Mouse (Mus musculus): ENCODE results near the gene Cabin1.

Cabin1 gene

DNA sequence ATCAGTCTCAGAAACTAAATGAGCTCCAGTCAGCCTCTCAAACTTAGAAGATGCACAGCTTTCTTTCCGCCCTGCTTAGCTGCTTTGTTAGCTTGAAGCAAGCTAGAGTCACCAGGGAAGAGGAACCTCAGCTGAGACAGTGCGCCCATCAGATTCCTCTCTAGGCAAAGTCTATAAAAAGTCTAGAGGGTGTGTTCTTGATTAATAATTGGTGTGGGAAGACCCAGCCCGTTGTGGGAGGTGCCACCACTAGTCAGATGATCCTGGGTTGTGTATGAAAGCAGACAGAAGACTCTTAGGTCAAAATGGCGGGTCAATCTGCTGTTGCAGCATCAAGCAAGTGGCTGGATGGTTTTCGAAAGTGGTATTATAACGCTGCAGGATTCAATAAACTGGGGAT is 2.7 kb upstream of the Cabin1 start:
- DNase-seq (ENCODE audit: low spot score in 2 of 2) = no peak

DNA sequence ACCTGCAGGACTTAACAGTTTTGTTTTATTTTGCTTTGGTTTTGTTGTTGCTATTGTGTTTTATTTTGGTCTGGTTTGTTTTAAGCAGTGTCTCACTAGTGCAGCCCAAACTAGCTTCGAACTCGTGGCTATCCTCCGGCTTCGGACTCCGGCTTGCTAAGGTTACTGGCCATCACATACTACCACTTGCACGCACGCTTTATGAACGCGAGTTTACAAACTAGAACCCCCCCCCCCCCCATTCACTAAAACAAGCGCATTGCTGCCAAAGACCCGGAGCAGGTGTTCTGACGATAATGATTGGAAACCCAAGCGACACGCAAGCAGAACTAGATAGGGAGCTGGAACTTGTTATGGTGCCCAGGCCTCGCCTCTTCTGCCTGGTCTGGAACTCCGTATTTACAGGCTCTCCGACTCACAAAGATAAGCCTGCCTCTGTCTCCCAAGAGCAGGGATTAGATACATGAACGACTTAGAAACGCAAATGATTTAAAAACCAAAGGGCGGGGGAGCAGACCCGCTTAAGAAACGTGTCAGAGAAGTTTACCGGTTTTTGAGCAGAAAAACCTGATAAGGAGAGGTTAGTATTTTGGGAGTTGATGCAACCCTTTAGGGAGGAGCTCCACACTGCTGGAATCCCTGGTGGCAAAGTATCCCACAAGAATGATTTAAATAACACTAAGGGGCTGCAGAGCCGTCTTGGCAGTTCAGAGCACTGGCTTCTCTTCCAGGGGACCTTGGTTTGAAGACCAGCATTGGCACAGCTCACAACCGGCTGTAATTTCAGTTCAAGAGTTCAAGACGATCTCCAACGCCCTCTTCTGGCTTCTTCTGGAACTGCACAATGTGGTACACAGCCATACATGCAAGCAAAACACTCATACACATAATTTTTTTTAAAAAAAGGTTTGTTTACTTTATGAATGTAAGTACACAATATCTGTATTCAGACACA is 655 bp upstream of the Cabin1 start:
- DNase-seq (ENCODE audit: low spot score in 2 of 2) = peak; percentile 56 to 79

DNA sequence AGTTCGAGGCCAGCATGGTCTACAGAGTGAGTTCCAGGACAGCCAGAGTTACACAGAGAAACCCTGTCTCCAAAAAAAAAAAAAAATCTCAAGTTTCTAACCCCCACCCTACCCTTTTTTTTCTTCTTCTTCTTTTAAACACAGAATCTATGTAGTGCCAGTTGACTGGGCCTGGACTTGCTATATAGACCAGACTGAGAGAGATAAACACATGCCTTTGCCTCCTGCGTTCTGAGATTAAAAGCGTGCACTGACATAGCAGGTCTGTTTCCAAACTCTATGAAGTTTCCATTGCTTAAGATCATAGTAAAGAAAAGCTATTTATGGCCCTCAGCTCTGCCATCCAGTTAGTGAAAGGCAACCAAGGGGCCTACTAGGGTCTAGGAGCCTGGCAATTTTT is 1.7 kb downstream of the Cabin1 start:
- no peak for DNase-seq (ENCODE audit: low spot score in 2 of 2)

DNA sequence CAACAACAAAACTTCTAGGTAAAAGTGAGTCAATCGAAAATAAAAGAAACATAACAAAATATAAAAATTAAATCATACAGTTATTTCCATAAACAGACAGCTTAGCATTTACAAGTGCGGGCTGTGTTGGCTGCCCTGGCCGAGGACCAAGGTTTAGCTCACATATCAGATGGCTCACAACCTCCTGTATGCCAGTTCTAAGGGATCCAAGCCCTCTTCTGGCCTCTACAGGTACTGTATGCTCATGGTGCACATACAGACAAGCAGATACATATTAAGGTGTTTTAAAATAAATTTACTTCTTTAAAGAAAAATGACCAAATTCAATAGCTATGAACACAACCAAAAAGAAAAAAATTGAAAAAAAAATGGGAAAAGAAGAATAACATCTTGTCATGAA is 3.8 kb downstream of the Cabin1 start:
- DNase-seq (ENCODE audit: low spot score in 2 of 2) = no peak

DNA sequence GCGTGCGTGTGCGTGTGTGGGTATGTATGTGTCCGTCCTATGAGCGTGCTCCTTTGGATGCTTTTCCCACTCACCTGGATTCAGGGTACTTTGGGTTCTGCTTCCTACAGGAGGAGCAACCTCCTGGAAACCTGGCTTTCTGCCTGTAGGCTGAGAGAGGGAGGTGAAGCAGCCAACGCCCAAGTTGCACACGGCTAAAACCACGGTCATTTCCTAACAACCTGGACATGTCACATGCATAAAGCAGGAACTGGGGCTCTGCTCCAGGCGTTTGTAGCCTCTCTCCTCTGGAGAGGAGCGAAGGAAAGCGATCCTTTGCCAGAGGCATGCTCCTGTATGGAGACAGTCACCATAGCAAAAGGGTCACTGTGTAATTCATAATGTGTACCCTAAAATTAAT is 7.4 kb downstream of the Cabin1 start:
- DNase-seq (ENCODE audit: low spot score in 2 of 2) = no peak

DNA sequence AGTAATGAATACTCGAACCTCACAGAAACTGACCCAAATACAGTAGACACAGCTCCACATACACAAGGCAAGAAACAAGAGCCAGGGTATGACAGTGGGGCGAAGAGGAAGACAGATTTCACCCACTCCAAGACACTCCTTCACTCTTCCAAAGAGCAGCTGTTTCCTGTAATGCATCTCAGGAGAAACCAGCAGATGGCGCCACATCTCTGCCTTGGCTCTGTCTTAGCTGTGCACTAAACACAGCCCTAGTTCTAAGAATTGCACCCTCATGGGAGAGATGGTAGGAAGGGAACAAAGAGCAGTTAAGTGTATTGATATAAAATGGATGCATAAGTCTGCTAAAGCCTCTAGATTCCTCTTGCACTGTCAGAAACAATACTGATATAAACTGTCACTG is 20.1 kb downstream of the Cabin1 start:
- peak; percentile 59 to 77 for DNase-seq (ENCODE audit: low spot score in 2 of 2)

DNA sequence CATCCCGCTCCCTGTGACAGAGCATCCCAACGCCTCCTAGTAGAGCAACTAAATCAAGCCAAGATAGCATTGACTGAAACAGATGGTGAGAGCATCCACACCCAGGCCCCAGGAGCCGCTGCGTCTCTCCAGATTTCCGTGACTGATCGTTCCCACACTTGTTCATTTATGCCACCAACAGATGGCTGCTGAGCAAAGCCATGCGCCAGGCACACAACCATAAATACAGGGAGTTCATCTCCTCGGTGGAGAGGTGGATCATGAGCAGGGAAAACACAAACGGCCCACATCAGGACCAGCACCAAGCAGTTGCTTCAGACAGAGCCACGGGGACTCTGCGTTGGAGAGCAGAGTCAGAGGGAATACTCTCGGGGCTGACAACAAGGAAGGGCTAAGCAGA is 20.8 kb downstream of the Cabin1 start:
- no peak for DNase-seq (ENCODE audit: low spot score in 2 of 2)

DNA sequence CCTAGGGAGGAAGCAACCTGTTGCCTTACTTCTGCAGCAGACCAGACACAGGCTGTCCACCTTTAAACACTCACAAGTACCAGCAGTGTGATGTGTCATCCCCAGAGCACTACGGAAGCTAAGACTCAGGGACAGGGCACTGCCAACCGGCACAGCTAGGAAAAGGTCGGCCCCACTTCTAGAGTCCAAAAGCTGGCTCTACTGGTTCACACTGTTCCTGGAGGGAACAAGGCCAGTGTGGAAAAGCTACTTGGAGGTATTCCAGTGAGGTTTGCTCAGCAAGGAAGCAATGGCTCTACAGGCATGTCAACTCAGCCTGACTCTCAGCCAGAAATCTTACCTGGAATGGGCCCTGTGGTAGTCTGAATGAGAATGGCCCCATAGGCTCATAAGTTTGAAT is 23.3 kb downstream of the Cabin1 start:
- no peak for DNase-seq (ENCODE audit: low spot score in 2 of 2)

DNA sequence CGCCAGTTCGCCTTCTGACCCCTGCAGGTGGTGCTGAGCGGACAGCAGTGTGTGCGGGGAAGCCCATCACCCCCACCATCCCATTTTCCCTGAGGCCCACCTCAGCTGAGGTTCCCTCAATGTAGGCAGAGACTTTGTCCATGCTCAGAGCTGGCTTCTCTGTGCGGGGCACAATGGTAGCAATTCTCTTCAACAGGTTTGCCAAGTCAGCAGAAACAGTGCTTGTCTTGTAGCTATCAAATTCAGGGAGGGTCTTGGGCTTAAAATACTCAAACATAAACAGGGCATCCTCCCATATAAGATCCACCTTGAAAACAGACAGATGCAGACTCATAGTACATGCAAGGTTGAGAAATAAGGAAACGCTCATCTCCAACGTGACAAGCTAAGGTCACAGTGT is 38.7 kb downstream of the Cabin1 start:
- no peak for DNase-seq (ENCODE audit: low spot score in 2 of 2)

DNA sequence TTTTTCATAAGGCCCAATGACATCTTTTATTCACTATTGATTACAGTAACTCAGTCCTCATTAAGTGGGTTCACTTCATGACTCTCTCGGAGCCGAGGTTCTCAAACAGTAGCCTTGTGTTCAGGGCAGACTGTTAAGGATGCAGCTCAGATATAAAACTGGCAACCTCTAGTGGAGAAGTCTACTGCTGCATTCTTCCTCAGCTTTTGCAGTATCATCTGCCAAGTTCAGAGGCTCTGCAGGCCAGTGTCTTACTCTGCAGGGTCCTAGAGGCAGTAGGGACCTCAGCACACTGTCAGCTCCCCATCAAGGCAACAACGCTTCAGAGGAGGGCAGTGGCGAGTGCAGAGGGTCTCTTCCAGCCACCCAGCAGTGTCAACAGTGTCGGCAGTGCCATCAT is 43.9 kb downstream of the Cabin1 start:
- no peak for DNase-seq (ENCODE audit: low spot score in 2 of 2)

DNA sequence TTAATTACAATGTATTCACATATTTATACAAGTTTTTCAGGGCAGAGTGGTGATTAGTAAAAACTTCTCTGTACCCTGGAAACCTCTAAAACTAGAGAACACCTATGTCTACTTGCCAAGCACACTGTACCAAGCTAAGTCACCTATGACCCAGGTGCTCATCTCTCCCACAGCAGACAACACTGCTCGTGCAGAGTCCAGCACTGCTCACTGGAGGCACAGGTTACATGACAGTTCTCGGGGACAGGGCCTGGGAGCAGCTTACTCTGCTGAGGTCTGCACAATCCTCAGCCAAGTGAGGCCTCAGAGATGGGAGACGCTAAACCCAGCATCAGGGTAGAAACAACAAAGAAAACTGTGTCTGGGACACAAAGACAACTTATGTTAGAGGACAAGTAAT is 49.3 kb downstream of the Cabin1 start:
- DNase-seq (ENCODE audit: low spot score in 2 of 2) = no peak

DNA sequence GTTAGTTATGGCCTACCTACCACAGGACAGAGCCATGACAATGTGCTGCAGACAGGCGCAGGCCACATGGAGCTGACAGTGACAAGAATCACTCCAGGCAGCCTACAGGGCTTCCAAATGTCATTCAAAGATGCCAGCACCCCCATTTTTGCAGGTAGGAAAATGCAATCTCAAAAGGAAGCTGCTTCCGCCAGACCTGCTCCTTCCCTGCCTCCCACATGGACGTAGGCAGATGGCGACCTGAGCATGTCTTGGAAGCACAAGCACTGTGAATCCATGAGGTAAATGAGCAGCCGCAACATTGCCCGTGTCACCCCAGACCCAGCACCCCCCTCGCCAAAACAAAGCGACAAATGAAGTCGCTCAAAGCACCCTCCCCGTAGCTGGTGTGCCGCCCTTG is 51.1 kb downstream of the Cabin1 start:
- DNase-seq (ENCODE audit: low spot score in 2 of 2) = no peak

DNA sequence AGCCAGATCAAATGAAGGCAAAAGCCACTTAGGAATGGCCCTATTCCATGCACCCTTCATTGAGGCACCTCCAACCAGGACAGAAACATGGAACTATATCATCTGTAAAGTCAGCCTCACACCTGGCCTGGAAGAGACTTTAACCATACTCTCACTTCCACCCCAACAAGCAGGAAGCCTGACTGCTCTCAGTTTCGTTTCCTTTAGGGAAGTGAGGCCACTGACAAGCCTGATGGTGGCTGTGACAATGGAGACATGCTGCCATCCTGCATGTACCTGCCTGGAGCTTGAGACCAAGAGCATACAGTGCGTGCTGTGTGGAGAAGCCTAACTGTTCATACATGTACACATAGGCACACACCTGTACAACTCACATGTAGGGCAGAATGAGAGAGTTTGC is 53.9 kb downstream of the Cabin1 start:
- no peak for DNase-seq (ENCODE audit: low spot score in 2 of 2)

DNA sequence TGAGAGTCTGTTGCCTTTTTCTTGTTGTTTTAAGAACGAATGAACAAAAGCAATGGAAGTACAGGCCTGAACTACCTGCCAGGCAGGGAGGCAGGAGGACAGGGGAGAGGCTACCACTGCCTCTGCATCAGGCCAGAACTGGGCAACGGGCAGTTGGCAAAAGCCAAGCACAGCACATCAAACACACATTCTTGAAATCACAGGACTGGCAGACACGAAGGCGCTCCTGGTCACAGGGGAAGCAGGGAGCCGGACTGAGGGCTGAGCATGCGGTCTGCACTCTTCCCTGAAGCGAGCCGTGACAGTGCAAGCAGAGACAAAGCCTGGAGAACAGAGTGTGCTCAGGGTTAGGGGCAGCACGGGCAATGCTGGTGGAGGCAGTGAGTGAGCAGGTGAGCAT is 54.9 kb downstream of the Cabin1 start:
- no peak for DNase-seq (ENCODE audit: low spot score in 2 of 2)

DNA sequence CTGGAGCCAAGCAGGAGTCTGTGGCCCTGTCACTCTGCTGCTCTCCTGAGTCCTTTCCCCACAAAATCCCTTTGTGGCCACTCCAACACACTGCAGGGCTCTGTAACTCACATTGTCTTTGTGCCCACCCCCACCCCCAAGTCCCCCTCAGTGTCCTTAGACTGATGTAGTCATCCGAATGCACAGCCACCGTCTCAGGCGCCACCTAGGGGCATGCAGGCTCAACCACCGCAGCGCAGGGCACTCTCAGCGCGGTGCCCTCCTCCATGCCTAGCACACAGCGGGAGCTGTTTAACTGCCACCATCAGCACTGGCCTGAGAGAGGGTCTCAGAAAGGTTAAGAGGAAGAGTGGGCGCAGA is 55.5 kb downstream of the Cabin1 start:
- DNase-seq (ENCODE audit: low spot score in 2 of 2) = no peak

DNA sequence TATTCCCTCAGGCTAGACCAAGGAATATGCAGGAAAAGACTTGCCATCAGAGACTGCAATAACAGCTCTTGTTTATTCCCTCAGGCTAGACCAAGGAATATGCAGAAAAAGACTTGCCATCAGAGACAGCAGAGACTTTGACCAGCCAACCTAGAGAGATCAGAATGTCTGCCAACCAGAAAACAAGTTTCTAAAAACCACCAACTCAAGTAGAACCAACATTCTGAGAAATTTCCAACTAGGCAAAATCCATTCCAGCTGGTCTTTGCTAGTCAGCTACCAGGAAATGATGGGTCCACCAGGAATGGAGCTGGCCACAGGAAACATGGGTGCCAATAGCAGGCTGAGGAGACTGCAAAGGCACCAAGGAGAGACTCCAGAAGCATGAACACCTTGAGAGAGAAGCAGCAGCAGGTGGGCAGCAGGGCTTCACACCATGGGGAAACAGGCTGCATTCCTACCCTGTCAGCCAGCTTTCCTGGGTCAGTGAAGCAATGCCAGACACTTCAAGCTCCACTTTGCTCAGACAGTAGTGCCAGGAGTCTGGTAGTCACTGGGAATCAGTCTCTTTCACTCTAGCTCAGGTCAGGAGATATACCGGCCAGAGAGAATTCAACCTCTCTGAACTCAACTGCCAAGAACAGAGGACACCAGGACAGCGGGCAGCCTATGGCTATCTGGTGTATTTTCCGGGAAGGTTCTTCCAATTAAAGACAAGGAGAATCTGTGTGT is 56.1 kb downstream of the Cabin1 start:
- no peak for DNase-seq (ENCODE audit: low spot score in 2 of 2)

DNA sequence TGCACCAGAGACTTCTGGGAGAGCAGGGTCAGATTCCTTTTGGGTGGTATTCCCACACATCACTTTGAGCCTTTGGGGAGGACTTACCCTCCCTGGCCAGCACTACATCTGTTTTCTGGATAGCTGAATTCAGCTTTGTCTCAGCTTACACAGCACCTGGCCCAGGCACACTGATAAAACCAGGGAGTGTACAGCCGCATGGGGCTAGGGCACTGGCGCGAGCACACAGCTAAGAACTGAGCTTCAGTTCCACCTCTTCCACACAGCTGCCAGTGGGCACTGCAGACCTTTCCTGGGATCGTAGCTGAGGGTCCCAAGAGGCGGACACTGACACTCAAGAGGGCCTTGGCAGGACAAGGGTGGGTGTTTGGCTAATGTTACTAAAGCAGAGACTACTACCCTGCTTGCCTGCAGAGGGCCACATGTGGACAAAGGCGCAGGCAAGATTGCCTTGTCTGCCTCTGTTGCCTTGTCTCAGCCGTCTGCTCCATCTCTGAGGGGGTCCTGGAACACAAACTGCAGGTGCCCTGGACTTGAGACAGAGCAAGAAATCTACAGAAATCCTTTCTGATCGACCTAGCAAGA is 57.4 kb downstream of the Cabin1 start:
- DNase-seq (ENCODE audit: low spot score in 2 of 2) = no peak

DNA sequence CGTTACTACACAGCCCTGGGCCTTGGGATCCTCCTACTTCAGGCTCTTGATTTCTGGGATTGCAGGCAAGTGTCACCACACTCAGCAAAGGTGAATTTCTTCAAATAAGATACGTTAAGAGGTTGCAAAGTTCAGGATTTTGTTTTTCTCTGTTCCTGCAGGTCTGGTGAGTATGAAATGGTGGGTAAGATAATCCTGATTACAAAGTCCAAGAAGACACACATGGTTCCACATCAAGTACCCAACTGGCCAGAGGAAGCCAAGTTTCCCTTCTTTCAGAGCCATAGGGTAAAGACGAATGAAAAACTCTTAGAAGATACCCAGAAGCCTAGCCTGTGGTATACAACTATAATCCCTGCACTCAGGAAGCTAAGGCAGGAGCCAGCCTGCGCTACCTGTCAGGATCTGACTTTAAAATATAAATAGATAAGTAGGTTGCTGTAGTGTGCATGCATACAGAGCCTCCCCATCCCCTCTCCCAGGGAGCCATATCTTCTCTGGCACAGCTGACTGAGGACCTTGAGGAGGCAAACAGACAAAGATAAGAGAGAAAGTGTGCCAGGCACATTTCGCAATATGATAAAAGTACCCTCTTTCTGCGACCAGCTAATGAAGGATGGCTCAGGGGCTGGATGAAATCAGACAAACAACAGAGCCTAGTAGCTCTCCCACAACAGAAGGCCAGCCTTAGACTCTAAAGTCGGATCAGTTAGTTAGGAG is 58.3 kb downstream of the Cabin1 start:
- DNase-seq (ENCODE audit: low spot score in 2 of 2) = no peak

DNA sequence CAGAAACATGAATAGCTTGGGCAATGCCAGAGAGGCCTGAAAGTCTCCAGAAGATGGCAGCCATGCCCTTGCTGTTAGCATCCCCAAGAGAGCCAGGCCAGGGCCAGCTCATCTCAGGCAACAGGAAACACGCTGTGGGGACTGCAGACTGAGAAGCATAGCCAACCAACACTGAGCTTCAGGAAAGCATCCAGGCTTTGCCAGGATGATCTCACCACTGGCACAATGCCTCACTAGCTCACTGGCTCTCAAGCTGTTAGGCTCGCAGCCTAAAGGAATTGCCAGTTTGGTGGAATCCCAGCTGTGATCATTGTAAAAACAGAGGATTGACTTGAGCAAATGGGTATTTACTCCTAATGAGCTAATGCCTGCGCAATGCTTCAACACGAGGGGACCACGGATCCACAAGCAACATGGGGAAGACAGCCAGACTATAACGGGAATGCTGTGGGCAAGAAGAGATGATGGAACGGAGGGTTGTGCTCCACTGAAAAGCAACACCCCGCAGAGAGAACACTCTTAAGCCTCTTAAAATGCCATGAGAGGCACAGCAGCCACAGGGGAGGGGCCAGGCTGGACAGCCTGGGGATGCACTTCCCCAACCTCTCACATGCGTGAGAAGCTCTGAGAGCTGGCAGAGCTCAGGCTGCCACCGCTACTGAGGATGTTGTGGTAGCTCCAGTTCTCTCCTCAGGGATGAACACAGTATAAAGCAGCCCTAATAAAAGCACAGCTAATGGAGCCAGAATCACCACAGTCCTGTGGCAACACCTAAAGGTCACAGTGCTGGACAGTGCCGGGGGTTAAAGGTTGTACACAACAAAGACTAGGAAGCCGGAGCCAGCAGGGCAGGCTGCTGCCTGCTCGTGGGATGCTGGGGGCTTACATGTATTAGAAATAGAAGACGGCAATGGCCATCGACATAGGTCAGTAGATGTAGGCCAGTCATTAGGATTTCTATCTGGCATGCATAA is 59.6 kb downstream of the Cabin1 start:
- no peak for DNase-seq (ENCODE audit: low spot score in 2 of 2)

DNA sequence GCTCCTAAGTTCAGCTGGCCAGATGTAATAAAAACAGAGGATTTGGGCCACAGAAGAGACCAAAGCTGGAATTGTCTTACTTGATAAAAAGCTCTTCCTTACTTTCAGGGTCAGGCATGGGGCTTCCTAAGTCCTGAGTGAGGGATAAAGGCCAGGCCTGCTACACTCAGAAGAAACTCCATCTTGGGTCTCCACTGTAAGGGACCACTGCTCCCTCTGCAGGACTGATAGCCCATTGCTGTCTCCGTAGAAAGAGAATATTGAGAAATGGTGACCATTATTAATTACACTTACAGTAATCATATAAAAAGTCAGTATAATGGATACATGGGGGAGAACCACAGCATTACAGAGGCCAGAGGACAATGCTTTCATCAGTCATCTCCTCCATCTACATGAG is 60.6 kb downstream of the Cabin1 start:
- DNase-seq (ENCODE audit: low spot score in 2 of 2) = no peak

DNA sequence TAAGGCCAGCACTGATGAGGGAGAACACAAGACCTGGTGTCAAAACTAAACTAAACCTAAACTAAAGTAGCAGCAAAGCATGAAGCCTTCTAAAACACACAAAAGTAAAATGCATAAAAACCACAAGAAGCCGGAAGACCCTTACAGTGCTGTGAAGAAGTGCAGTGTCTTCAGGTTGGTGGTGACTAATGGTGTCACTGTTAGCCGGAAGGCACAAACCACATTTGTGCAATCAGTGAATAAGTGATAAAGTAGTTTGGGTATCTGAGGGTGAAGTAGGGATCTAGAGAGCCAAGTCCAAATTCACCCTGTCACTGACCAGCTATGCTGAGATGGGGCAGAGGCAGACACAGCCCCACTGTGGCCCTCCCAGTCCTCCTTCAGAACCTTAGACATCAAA is 61.6 kb downstream of the Cabin1 start:
- no peak for DNase-seq (ENCODE audit: low spot score in 2 of 2)

Measured in spleen, postnatal 14 days (tissue).